Mouse (Mus musculus): ENCODE results near the gene Nrxn2.

Nrxn2 gene

GRCm38 (mm10) chr19:6392743-6393393 lies 25.7 kb upstream of the Nrxn2 start:
- DNase-seq = no peak

- DNase-seq = no peak
Observed at GRCm38 (mm10) chr19:6393637-6394036, 24.9 kb upstream of the Nrxn2 start.

- DNase-seq = no peak
Observed at GRCm38 (mm10) chr19:6396237-6396636, 22.3 kb upstream of the Nrxn2 start.

- DNase-seq = no peak
Observed at GRCm38 (mm10) chr19:6397582-6398249, 20.8 kb upstream of the Nrxn2 start.

GRCm38 (mm10) chr19:6398447-6399284 lies 19.9 kb upstream of the Nrxn2 start:
- DNase-seq = peak; percentile 88

GRCm38 (mm10) chr19:6399285-6400095 lies 19.0 kb upstream of the Nrxn2 start, which contains the start of gene Rasgrp2:
Rasgrp2 (plus strand) TSS chr19:6399340.
- peak; percentile 80 for DNase-seq

GRCm38 (mm10) chr19:6400096-6401086 lies 18.1 kb upstream of the Nrxn2 start:
- peak; percentile 61 for DNase-seq

- DNase-seq = peak; percentile 93
Observed at GRCm38 (mm10) chr19:6401131-6401815, 17.3 kb upstream of the Nrxn2 start.

- peak; percentile 86 for DNase-seq
Observed at GRCm38 (mm10) chr19:6401951-6402350, 16.6 kb upstream of the Nrxn2 start.

GRCm38 (mm10) chr19:6403869-6404268 lies 14.7 kb upstream of the Nrxn2 start:
- no peak for DNase-seq

GRCm38 (mm10) chr19:6405433-6405832 lies 13.1 kb upstream of the Nrxn2 start:
- no peak for DNase-seq

GRCm38 (mm10) chr19:6407109-6407508 lies 11.4 kb upstream of the Nrxn2 start:
- no peak for DNase-seq

- DNase-seq = no peak
Observed at GRCm38 (mm10) chr19:6407816-6408510, 10.6 kb upstream of the Nrxn2 start.

GRCm38 (mm10) chr19:6408749-6409148 lies 9.8 kb upstream of the Nrxn2 start:
- no peak for DNase-seq

- no peak for DNase-seq
Observed at GRCm38 (mm10) chr19:6409176-6409575, 9.4 kb upstream of the Nrxn2 start.

- DNase-seq = no peak
Observed at GRCm38 (mm10) chr19:6409936-6410335, 8.6 kb upstream of the Nrxn2 start.

GRCm38 (mm10) chr19:6412798-6413197 lies 5.7 kb upstream of the Nrxn2 start:
- no peak for DNase-seq

- DNase-seq = peak; percentile 59
Observed at GRCm38 (mm10) chr19:6415454-6415853, 3.1 kb upstream of the Nrxn2 start.

GRCm38 (mm10) chr19:6416124-6416770 lies 2.3 kb upstream of the Nrxn2 start:
- no peak for DNase-seq

Measured in kidney, postnatal 10 days (tissue).